Mouse (Mus musculus) neural tube, embryonic 15.5 days (tissue): Measurements from ENCODE around the gene Cabin1. TPM values are rescaled to one million over a fixed set of nuclear protein-coding genes. Genes with fewer than 3 reads are reported as not detected.

Experiments used
- ATAC-seq: fragments of 200-750 bp; cut with Nextera tagmentation; 2 replicates; pipeline ENCODE4 v1.8.0; 2017; ENCODE audit warnings: mild to moderate bottlenecking, moderate TSS enrichment, moderate library complexity; ENCODE audit not compliant: low FRiP score
- H3K27ac ChIP-seq: fragments of 300-500 bp; sonication (generic); replicated peaks from 2 replicates; pipeline ENCODE4 v1.5.1; 2015; ENCODE audit warnings: mild to moderate bottlenecking, inconsistent platforms
- H3K27me3 ChIP-seq: fragments of 300-500 bp; sonication (generic); replicated peaks from 2 replicates; pipeline ENCODE4 v1.6.1; 2015; ENCODE audit warnings: inconsistent platforms
- H3K36me3 ChIP-seq: fragments of 300-500 bp; sonication (generic); 2 replicates; pipeline ENCODE4 v1.6.1; 2015; ENCODE audit warnings: inconsistent platforms
- H3K4me1 ChIP-seq: fragments of 300-500 bp; sonication (generic); 2 replicates; pipeline ENCODE4 v1.6.1; 2015; ENCODE audit warnings: inconsistent platforms
- H3K4me2 ChIP-seq: fragments of 300-500 bp; sonication (generic); 2 replicates; pipeline ENCODE4 v1.6.1; 2015; ENCODE audit warnings: inconsistent platforms, mild to moderate bottlenecking, moderate library complexity
- H3K4me3 ChIP-seq: fragments of 300-500 bp; sonication (generic); replicated peaks from 2 replicates; pipeline ENCODE4 v1.5.1; 2015; ENCODE audit warnings: mild to moderate bottlenecking, inconsistent platforms
- H3K9ac ChIP-seq: fragments of 300-500 bp; sonication (generic); replicated peaks from 2 replicates; pipeline ENCODE4 v1.6.1; 2015; ENCODE audit warnings: mild to moderate bottlenecking, inconsistent platforms
- H3K9me3 ChIP-seq: fragments of 300-500 bp; sonication (generic); replicated peaks from 2 replicates; pipeline ENCODE4 v1.6.1; 2016; ENCODE audit warnings: inconsistent platforms
- WGBS: fragments of 180-500 bp; shearing (Covaris S2); methylation state at CpG from one replicate; pipeline ENCODE4 v1.1.7; 2015; ENCODE audit warnings: mixed read lengths; 5-methylcytosine and 5-hydroxymethylcytosine counted together
- polyA plus RNA-seq: library from polyadenylated mRNA; unstranded; fragments of >200 nt; fragmentation: Nextera tagmentation; extraction: Ambion mirVana; gene quantifications from 2 replicates; pipeline ENCODE4 v1.2.1, GENCODE M21; 2015

Cabin1 gene
- polyA plus RNA-seq, 1 experiment from 2014 or later = 35.8 TPM

- H3K4me3 ChIP-seq = no peak overlapping the region
- no peaks in the 10 kb centered on the region for H3K4me1 ChIP-seq
- H3K27me3 ChIP-seq = no peaks in the 10 kb centered on the region
- no peak for ATAC-seq
- no peak overlapping the region for H3K27ac ChIP-seq
- 81% methylated on average over 3 of the region's 3 CpGs for WGBS
- H3K36me3 ChIP-seq = no peaks in the 10 kb centered on the region
- H3K9ac ChIP-seq = no peak overlapping the region
- H3K4me2 ChIP-seq = no peak overlapping the region
- H3K9me3 ChIP-seq = no peaks in the 10 kb centered on the region
Measured at GRCm38 (mm10) chr10:75626991-75627390, 137.2 kb downstream of the Cabin1 start.

- ATAC-seq = no peak
- H3K36me3 ChIP-seq = no peaks in the 10 kb centered on the region
- H3K4me1 ChIP-seq = no peaks in the 10 kb centered on the region
- H3K9ac ChIP-seq = no peak overlapping the region
- no peak overlapping the region for H3K4me2 ChIP-seq
- WGBS = 68% methylated on average over 6 of the region's 6 CpGs
- H3K27ac ChIP-seq = no peak overlapping the region
- no peaks in the 10 kb centered on the region for H3K9me3 ChIP-seq
- no peak overlapping the region for H3K4me3 ChIP-seq
- H3K27me3 ChIP-seq = no peaks in the 10 kb centered on the region
Measured at GRCm38 (mm10) chr10:75625920-75626319, 138.2 kb downstream of the Cabin1 start.

GRCm38 (mm10) chr10:75620818-75621217, 143.3 kb downstream of the Cabin1 start:
- no peaks in the 10 kb centered on the region for H3K9me3 ChIP-seq
- no peak overlapping the region for H3K27ac ChIP-seq
- H3K4me3 ChIP-seq = no peak overlapping the region
- WGBS = 63% methylated on average over 3 of the region's 3 CpGs
- H3K27me3 ChIP-seq = no peaks in the 10 kb centered on the region
- no peak overlapping the region for H3K4me2 ChIP-seq
- no peaks in the 10 kb centered on the region for H3K4me1 ChIP-seq
- no peaks in the 10 kb centered on the region for H3K36me3 ChIP-seq
- no peak for ATAC-seq
- H3K9ac ChIP-seq = no peak overlapping the region

GRCm38 (mm10) chr10:75616044-75616443, 148.1 kb downstream of the Cabin1 start:
- Histone ChIP-seq H3K27ac (no peak overlapping the region), H3K4me2 (no peak overlapping the region), H3K9ac (no peak overlapping the region), H3K27me3 (no peaks in the 10 kb centered on the region), H3K4me3 (no peak overlapping the region), H3K36me3 (no peaks in the 10 kb centered on the region), H3K9me3 (no peaks in the 10 kb centered on the region), H3K4me1 (no peaks in the 10 kb centered on the region)
- WGBS = 93% methylated on average over 4 of the region's 4 CpGs
- no peak for ATAC-seq

GRCm38 (mm10) chr10:75610486-75610885, 153.7 kb downstream of the Cabin1 start:
- H3K4me2 ChIP-seq = no peak overlapping the region
- no peak overlapping the region for H3K4me3 ChIP-seq
- no peak overlapping the region for H3K27ac ChIP-seq
- H3K36me3 ChIP-seq = no peaks in the 10 kb centered on the region
- H3K27me3 ChIP-seq = no peaks in the 10 kb centered on the region
- H3K9ac ChIP-seq = no peak overlapping the region
- H3K9me3 ChIP-seq = no peaks in the 10 kb centered on the region
- no peak for ATAC-seq
- no peaks in the 10 kb centered on the region for H3K4me1 ChIP-seq
- 65% methylated on average over 7 of the region's 7 CpGs for WGBS

- H3K4me1 ChIP-seq = no peaks in the 10 kb centered on the region
- 96% methylated on average over 11 of the region's 11 CpGs for WGBS
- ATAC-seq = no peak
- no peaks in the 10 kb centered on the region for H3K9me3 ChIP-seq
- no peak overlapping the region for H3K9ac ChIP-seq
- H3K27ac ChIP-seq = no peak overlapping the region
- no peaks in the 10 kb centered on the region for H3K36me3 ChIP-seq
- H3K27me3 ChIP-seq = no peaks in the 10 kb centered on the region
- no peak overlapping the region for H3K4me2 ChIP-seq
- no peak overlapping the region for H3K4me3 ChIP-seq
Measured at GRCm38 (mm10) chr10:75608975-75609374, 155.2 kb downstream of the Cabin1 start.

GRCm38 (mm10) chr10:75607253-75607652, 156.9 kb downstream of the Cabin1 start:
- ATAC-seq = no peak
- Histone ChIP-seq H3K9me3 (no peaks in the 10 kb centered on the region), H3K9ac (no peak overlapping the region), H3K4me2 (no peak overlapping the region), H3K4me1 (no peaks in the 10 kb centered on the region), H3K27me3 (no peaks in the 10 kb centered on the region), H3K36me3 (no peaks in the 10 kb centered on the region), H3K27ac (no peak overlapping the region), H3K4me3 (no peak overlapping the region)
- 87% methylated on average over 4 of the region's 4 CpGs for WGBS

GRCm38 (mm10) chr10:75605162-75605846, 158.8 kb downstream of the Cabin1 start:
- no peak overlapping the region for H3K4me3 ChIP-seq
- H3K4me2 ChIP-seq = no peak overlapping the region
- H3K27ac ChIP-seq = no peak overlapping the region
- no peak for ATAC-seq
- 42% methylated on average over 11 of the region's 11 CpGs for WGBS
- H3K27me3 ChIP-seq = no peaks in the 10 kb centered on the region
- no peak overlapping the region for H3K9ac ChIP-seq
- H3K36me3 ChIP-seq = no peaks in the 10 kb centered on the region
- H3K4me1 ChIP-seq = no peaks in the 10 kb centered on the region
- no peaks in the 10 kb centered on the region for H3K9me3 ChIP-seq

GRCm38 (mm10) chr10:75600189-75600730, 163.9 kb downstream of the Cabin1 start:
- H3K4me3 ChIP-seq = no peak overlapping the region
- H3K9me3 ChIP-seq = no peaks in the 10 kb centered on the region
- no peak overlapping the region for H3K9ac ChIP-seq
- WGBS = 84% methylated on average over 7 of the region's 7 CpGs
- H3K36me3 ChIP-seq = no peaks in the 10 kb centered on the region
- H3K4me2 ChIP-seq = no peak overlapping the region
- no peaks in the 10 kb centered on the region for H3K4me1 ChIP-seq
- no peak for ATAC-seq
- no peaks in the 10 kb centered on the region for H3K27me3 ChIP-seq
- no peak overlapping the region for H3K27ac ChIP-seq

Other genes starting within 250 kb of the Cabin1 start
- gene Snrpd3, start 246.8 kb downstream of the Cabin1 start, polyA plus RNA-seq = 136 and 143 TPM in 2 replicates
- 19.1 and 19.9 TPM in 2 replicates for gene Gucd1, start 246.4 kb downstream of the Cabin1 start, polyA plus RNA-seq
- gene Lrrc75b, start 204.0 kb downstream of the Cabin1 start, polyA plus RNA-seq = 33.0 and 36.3 TPM in 2 replicates
- gene Ggt1, start 202.7 kb downstream of the Cabin1 start, polyA plus RNA-seq = 1.3 and 2.0 TPM in 2 replicates
- 2.2 and 4.8 TPM in 2 replicates for gene Ggt5, start 175.0 kb downstream of the Cabin1 start, polyA plus RNA-seq
- gene Susd2, start 120.3 kb downstream of the Cabin1 start, polyA plus RNA-seq = 16.0 and 16.9 TPM in 2 replicates
- 91.4 and 101 TPM in 2 replicates for gene Ddt, start 9.1 kb upstream of the Cabin1 start, polyA plus RNA-seq
- gene Gm20441, start 16.6 kb upstream of the Cabin1 start, polyA plus RNA-seq = 0.29 TPM in 1 of 2 replicates, not detected in the other
- 1.3 and 5.3 TPM in 2 replicates for gene Gstt3, start 17.1 kb upstream of the Cabin1 start, polyA plus RNA-seq
- 9.6 and 13.8 TPM in 2 replicates for gene Gstt1, start 34.2 kb upstream of the Cabin1 start, polyA plus RNA-seq
- not detected in 2 replicates for gene Gstt4, start 58.2 kb upstream of the Cabin1 start, polyA plus RNA-seq
- gene Gstt2, start 73.1 kb upstream of the Cabin1 start, polyA plus RNA-seq = 6.3 and 16.2 TPM in 2 replicates
- 1,840 and 1,880 TPM in 2 replicates for gene Mif, start 95.9 kb upstream of the Cabin1 start, polyA plus RNA-seq
- gene Derl3, start 129.1 kb upstream of the Cabin1 start, polyA plus RNA-seq = 1.2 and 1.9 TPM in 2 replicates
- 229 and 243 TPM in 2 replicates for gene Smarcb1, start 157.3 kb upstream of the Cabin1 start, polyA plus RNA-seq
- gene Chchd10, start 168.8 kb upstream of the Cabin1 start, polyA plus RNA-seq = 166 and 190 TPM in 2 replicates
- gene Mmp11, start 172.2 kb upstream of the Cabin1 start, polyA plus RNA-seq = 18.6 and 25.4 TPM in 2 replicates
- gene Gm867, start 176.3 kb upstream of the Cabin1 start, polyA plus RNA-seq = 2.3 TPM in 2 replicates
- gene Vpreb3, start 178.7 kb upstream of the Cabin1 start, polyA plus RNA-seq = 1.0 and 1.4 TPM in 2 replicates
- gene Gm5134, start 190.2 kb upstream of the Cabin1 start, polyA plus RNA-seq = 0.08 TPM in 1 of 2 replicates, not detected in the other